Mouse (Mus musculus): ENCODE results near the gene Rgs18. TPM values are rescaled to one million over a fixed set of nuclear protein-coding genes. Genes with fewer than 3 reads are reported as not detected.

The Rgs18 gene
- total RNA-seq (2021) = 0.85 and 1.7 TPM in 2 replicates
- long read RNA-seq, experiment 1 = 0 reads
- long read RNA-seq, experiment 2, partial matches to known transcripts = 0 of 1 reads
- long read RNA-seq, experiment 2, other reads (novel, unspliced or antisense) = 1 of 1 reads

DNA sequence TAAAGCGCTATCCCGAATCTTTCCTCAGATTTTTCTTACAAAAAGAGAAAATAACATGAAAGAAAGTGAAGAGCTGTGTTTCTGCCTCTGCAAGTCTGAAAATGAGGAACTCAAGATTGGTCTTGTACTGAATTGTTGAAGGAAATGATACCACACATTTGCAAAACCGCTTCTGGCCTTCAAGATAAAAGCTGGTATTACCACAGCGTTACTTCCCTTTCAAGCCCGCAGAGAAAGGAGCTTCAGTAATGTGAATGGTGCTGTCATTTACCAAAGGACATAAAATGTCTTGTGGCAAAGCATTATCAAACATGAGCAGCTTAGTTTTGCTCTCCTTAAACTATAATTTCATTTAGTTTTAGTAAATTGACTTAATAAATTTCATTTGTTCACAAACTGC, at the start of gene Rgs18:
Rgs18 (minus strand) TSS at position 105 of the 400 bp plus-strand sequence.
- DNase-seq = no peak

DNA sequence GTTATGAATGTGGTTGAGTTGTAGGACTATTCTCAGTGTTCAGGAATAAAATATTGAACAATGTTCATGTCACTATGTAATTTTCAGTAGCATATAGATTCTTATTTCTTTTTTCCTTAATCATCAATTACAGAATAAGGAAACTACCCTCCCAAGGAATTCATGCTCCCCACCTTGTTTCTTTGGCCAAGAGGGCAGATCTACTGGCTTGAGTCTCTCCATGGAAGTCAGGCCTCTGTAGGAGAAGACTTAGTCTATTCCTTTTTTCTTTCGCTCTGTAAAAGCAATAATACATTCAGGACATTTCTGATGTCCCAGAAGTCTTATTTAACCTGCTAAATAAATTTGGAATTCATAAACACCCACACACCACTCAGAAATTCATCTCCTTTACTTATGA, 841 bp downstream of the Rgs18 start:
- no peak for DNase-seq

DNA sequence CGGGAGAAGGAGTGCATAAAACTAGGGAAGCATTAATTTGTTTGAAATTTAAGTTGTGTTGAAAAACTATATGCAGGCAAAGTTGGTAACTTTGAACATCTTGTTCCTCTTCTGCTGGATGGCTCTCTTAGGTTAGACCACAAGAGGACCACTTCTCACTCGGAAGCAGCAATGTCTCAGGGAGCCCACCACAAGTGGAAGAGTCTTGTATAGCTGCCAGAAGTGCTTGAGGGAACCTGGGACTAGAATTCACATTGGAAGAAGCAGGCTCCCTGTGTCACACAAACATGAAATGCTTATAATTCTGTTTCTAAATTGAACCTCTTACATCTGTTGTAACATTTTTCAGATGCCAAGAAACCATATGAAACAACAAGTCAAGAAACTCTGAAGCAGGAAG, 9.0 kb downstream of the Rgs18 start:
- DNase-seq = no peak

DNA sequence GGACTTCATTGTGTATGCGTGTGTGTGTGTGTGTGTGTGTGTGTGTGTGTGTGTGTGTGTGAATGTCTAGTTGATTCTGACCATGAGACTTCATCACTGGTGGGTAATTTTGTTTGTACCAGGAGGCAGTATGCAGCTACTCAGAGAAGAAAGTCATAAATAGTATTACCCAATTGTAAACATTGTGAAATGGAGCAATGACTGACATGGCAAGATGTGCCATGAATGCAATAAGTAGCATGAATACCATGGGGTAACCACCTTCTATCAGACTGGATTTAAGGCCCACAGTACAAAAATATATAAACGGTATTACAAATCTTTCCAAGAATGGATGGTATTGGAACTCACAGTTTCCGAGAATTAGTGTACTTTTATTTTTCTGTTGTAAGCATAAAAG, 14.4 kb downstream of the Rgs18 start:
- no peak for DNase-seq

DNA sequence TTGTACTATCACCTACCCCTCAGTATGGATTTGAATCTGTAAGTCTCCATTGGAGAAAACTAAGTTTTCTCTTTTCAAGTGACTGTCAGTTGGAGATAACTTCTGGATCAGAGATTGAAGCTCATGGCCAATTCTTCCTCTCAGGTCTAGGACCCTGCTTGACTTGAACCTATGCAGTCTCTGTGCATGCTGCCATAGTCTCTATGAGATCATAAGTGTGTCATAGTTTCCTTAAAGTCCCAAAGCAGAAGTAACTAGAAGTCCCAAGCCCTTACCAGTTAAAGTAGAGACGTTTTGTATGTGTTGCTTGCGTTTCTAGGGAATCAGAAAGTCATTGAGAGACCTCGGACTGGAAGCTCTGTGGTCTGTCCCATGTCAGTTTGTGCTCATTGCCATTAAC, 24.5 kb downstream of the Rgs18 start:
- DNase-seq = no peak

DNA sequence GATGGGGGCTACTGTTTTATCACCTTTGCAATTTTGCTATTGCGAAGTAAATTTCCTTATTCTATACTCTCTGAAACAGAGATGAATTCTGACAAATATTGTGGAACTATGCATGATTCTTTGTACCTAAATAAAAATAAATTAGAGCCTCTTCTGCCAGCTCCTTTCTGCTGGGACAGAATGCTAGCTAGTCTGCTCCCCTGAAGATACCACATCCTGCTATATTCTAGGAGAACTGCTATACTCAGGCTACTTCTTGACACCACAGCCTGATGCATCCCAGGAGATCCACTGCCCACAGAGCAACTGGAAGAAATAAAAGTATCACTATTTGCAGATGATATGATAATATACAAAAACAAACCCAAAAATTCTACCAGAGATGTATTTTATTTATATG, 29.1 kb downstream of the Rgs18 start:
- no peak for DNase-seq

DNA sequence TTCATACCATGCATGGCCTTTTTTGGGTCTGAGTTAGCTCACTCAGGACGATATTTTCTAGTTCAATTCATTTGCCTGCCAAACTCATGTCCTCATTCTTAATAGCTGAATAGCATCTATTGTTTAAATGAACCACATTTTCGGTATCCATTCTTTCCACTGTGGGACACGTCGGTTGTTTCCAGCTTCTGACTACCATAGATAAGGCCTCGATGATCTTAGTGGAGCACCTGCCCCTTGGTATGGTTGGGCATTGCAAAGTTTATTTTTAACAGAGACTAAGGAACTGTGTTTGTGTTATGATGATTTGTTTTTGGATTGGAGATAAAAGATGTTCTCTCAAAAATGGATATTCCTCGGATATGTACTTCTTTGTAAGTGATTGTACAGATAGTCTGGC, 37.5 kb downstream of the Rgs18 start:
- DNase-seq = no peak

DNA sequence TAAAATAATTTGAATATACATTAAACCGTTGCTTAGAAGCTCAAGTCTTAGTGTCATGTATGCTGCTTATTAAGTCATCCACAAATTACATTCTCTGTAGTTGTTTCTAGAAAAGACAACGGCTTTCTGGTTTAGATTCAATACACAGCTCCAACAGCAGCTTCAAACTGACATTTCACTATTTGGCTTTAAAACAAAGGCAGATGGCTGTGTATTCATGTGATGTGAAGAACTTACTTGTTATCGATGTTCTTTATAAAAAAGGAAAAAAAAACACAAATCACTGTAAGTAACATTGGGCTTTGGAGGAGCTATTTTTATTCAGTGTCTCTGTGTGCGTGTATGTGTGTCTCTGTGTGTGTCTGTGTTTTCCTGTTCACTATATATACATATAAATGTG, 54.5 kb downstream of the Rgs18 start:
- DNase-seq = no peak

DNA sequence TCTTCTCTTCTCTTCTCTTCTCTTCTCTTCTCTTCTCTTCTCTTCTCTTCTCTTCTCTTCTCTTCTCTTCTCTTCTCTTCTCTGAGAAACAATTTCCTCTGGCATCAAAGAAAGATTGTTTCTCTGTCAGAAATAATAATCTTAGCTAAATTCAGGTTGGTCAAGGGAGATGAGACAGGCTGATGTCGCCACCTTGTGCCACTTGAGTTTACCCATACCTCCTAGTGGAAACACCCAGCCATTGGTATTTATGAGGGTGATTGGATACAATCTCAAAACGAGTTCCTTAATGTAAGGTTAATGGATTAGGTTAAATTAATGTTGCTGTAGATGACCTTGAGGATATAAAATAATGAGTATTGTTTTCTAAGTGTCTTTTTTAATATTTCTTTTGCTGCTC, 70.9 kb downstream of the Rgs18 start:
- DNase-seq = no peak

Other genes starting within 250 kb of the Rgs18 start
- gene Rgs21, start 207.8 kb downstream of the Rgs18 start, total RNA-seq (2021) = not detected in 2 replicates